Mouse (Mus musculus) midbrain, embryonic 11.5 days (tissue): ENCODE results near the gene H2-Q4. TPM values are rescaled to one million over a fixed set of nuclear protein-coding genes. Genes with fewer than 3 reads are reported as not detected.
"Not testable (repeated sequence)": the region's sequence is repeated elsewhere in the genome, so short reads cannot be mapped to it uniquely, and the experiment has no call there.

ENCODE experiments used
- ATAC-seq: fragments of 200-750 bp; cut with Nextera tagmentation; 2 replicates; pipeline ENCODE4 v1.8.0; 2017; ENCODE audit warnings: moderate TSS enrichment, moderate library complexity; ENCODE audit not compliant: low FRiP score
- DNase-seq: peaks from one replicate; pipeline ENCODE4 v3.0.0; 2015; ENCODE audit warnings: low spot score; ENCODE audit errors: missing footprints
- H3K27ac ChIP-seq: fragments of 300-500 bp; sonication (generic); 2 replicates; pipeline ENCODE4 v1.5.1; 2014; ENCODE audit warnings: low read depth, low read length
- H3K27me3 ChIP-seq: fragments of 300-500 bp; sonication (generic); 2 replicates; pipeline ENCODE4 v1.6.1; 2014; ENCODE audit warnings: mild to moderate bottlenecking, low read length, moderate library complexity, mixed read lengths; ENCODE audit not compliant: control insufficient read depth, insufficient read depth
- H3K36me3 ChIP-seq: fragments of 300-500 bp; sonication (generic); 2 replicates; pipeline ENCODE4 v1.6.1; 2014; ENCODE audit warnings: mild to moderate bottlenecking, low read length, moderate library complexity, mixed read lengths; ENCODE audit not compliant: control insufficient read depth, insufficient read depth
- H3K4me1 ChIP-seq: fragments of 300-500 bp; sonication (generic); 2 replicates; pipeline ENCODE4 v1.6.1; 2014; ENCODE audit warnings: low read length; ENCODE audit not compliant: control insufficient read depth, insufficient read depth
- H3K4me2 ChIP-seq: fragments of 300-500 bp; sonication (generic); 2 replicates; pipeline ENCODE4 v1.6.1; 2014; ENCODE audit warnings: mild to moderate bottlenecking, moderate library complexity
- H3K4me3 ChIP-seq: fragments of 300-500 bp; sonication (generic); 2 replicates; pipeline ENCODE4 v1.5.1; 2014; ENCODE audit warnings: low read depth, low read length
- H3K9ac ChIP-seq: fragments of 300-500 bp; sonication (generic); 2 replicates; pipeline ENCODE4 v1.6.1; 2014; ENCODE audit warnings: low read length
- H3K9me3 ChIP-seq: fragments of 300-500 bp; sonication (generic); 2 replicates; pipeline ENCODE4 v1.6.1; 2016; ENCODE audit warnings: low read length; ENCODE audit not compliant: control insufficient read depth
- WGBS: fragments of 180-500 bp; shearing (Covaris S2); extraction: QIAGEN DNeasy Blood & Tissue Kit; methylation state at CpG from one replicate; pipeline ENCODE4 v1.1.7; 2014; 5-methylcytosine and 5-hydroxymethylcytosine counted together
- polyA plus RNA-seq: library from polyadenylated mRNA; unstranded; fragments of >200 nt; fragmentation: Nextera tagmentation; extraction: Ambion mirVana; gene quantifications from 2 replicates; pipeline ENCODE4 v1.2.1, GENCODE M21; 2014

Gene H2-Q4
- polyA plus RNA-seq, 1 experiment from 2014 or later, result 2.5 TPM

- H3K27me3 ChIP-seq, result peaks cover 12% of the 10 kb centered on the region
- 7% methylated on average over 38 of the region's 38 CpGs for WGBS
- DNase-seq (peak; percentile 83), ATAC-seq (no peak)
- H3K9me3 ChIP-seq, result no peaks in the 10 kb centered on the region; the same call in 1 of the 2 replicates
- H3K36me3 ChIP-seq, result no peaks in the 10 kb centered on the region
- H3K27ac ChIP-seq, result no peak overlapping the region
- H3K4me2 ChIP-seq, result peak overlapping the region; percentile 66
- H3K4me1 ChIP-seq, result peaks cover 3% of the 10 kb centered on the region; the same call in 1 of the 2 replicates
- peak overlapping the region; percentile 31 for H3K4me3 ChIP-seq
- H3K9ac ChIP-seq, result no peak overlapping the region
Observed at GRCm38 (mm10) chr17:35358763-35359469, 20.5 kb upstream of the H2-Q4 start.

GRCm38 (mm10) chr17:35359470-35359862 is 20.0 kb upstream of the H2-Q4 start:
- ATAC-seq, result no peak
- peaks cover 12% of the 10 kb centered on the region for H3K27me3 ChIP-seq
- H3K9ac ChIP-seq, result no peak overlapping the region
- H3K27ac ChIP-seq, result no peak overlapping the region
- peak; percentile 83 for DNase-seq
- H3K4me1 ChIP-seq, result peaks cover 3% of the 10 kb centered on the region; the same call in 1 of the 2 replicates
- WGBS, result 21% methylated on average over 21 of the region's 21 CpGs
- no peaks in the 10 kb centered on the region for H3K36me3 ChIP-seq
- peak overlapping the region; percentile 66 for H3K4me2 ChIP-seq
- no peaks in the 10 kb centered on the region; the same call in 1 of the 2 replicates for H3K9me3 ChIP-seq
- peak overlapping the region; percentile 31 for H3K4me3 ChIP-seq

DNA sequence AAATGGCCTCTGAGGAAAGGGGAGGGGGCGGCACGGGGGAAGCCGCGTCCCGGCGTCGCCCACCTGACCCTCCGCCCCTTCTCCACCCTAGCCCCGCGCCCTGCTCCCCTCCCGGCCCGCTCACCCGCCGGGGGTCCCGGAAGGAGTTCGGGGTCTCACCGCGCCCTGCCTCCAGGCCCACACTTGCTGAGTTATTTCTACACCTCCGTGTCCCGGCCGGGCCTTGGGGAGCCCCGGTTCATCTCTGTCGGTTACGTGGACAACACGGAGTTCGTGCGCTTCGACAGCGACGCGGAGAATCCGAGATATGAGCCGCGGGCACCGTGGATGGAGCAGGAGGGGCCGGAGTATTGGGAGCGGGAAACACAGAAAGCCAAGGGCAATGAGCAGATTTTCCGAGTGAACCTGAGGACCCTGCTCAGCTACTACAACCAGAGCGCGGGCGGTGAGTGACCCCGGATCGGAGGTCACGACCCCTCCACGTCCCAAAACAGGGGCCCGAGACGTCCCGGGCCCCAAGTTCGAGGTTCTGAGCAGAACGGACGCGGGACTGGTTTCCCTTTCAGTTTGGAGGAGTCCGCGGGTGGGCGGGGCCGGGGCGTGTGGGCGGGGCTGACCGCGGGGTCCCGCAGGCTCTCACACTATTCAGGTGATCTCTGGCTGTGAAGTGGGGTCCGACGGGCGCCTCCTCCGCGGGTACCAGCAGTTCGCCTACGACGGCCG is 473 bp downstream of the H2-Q4 start:
- H3K4me3 ChIP-seq, result peak overlapping the region; percentile 51
- peaks cover 2% of the 10 kb centered on the region; the same call in 1 of the 2 replicates for H3K27me3 ChIP-seq
- under 1% methylated on average over 70 of the region's 70 CpGs for WGBS
- DNase-seq (peak; percentile 94), ATAC-seq (peak; percentile 68)
- no peak overlapping the region for H3K27ac ChIP-seq
- no peaks in the 10 kb centered on the region for H3K9me3 ChIP-seq
- peak overlapping the region; percentile 93 for H3K4me2 ChIP-seq
- H3K4me1 ChIP-seq, result peaks cover 3% of the 10 kb centered on the region; the same call in 1 of the 2 replicates
- peak overlapping the region; percentile 66 for H3K9ac ChIP-seq
- no peaks in the 10 kb centered on the region for H3K36me3 ChIP-seq

DNA sequence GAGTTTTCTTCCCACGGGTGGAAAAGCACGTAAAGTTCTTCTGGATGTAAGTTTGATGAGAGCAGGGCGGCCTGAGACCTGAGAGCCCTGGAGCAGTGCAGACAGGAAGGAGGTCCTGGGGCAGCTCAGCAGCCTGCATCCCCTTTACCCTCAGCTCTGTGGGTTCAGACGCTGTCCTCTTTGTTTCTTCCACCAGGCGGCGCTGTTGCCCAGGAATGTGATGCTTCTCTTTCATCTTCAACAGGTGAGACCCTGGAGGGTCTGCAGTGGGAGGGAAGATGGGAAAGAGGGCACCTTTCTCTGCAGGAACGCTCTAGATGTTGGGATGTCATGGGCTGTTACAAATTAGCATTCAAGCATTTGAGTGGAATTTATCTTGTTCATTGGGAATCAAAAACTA is 10.4 kb downstream of the H2-Q4 start:
- not testable (repeated sequence) for ATAC-seq, H3K9ac ChIP-seq, H3K4me3 ChIP-seq, H3K27ac ChIP-seq, H3K4me2 ChIP-seq, H3K27me3 ChIP-seq, H3K4me1 ChIP-seq, H3K36me3 ChIP-seq, H3K9me3 ChIP-seq
- WGBS, result 5% methylated on average over 7 of the region's 7 CpGs
- DNase-seq, result peak; percentile 90

DNA sequence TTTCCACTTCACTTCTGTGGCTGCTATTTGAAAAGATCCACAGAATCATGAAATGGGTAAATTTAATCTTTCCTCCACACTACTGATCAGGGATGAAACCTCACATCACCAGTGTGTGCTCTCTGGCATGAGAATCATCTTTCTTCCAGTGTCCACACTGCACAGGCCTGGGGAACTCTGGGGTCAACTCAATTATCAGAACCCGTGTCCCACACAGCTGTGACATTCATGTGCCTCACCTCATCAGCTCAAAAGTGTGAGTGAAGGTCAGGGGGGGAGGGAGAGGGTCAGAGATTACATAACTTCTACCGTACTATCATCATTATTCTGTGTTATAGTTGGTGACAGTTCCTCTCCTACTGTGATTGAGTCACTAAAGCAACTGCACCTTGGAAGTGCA is 13.3 kb downstream of the H2-Q4 start:
- not testable (repeated sequence) for DNase-seq, H3K36me3 ChIP-seq, H3K4me3 ChIP-seq, H3K4me1 ChIP-seq, H3K27ac ChIP-seq, H3K9ac ChIP-seq, H3K4me2 ChIP-seq, H3K27me3 ChIP-seq, ATAC-seq, H3K9me3 ChIP-seq
- WGBS, result 69% methylated on average over 2 of the region's 2 CpGs

DNA sequence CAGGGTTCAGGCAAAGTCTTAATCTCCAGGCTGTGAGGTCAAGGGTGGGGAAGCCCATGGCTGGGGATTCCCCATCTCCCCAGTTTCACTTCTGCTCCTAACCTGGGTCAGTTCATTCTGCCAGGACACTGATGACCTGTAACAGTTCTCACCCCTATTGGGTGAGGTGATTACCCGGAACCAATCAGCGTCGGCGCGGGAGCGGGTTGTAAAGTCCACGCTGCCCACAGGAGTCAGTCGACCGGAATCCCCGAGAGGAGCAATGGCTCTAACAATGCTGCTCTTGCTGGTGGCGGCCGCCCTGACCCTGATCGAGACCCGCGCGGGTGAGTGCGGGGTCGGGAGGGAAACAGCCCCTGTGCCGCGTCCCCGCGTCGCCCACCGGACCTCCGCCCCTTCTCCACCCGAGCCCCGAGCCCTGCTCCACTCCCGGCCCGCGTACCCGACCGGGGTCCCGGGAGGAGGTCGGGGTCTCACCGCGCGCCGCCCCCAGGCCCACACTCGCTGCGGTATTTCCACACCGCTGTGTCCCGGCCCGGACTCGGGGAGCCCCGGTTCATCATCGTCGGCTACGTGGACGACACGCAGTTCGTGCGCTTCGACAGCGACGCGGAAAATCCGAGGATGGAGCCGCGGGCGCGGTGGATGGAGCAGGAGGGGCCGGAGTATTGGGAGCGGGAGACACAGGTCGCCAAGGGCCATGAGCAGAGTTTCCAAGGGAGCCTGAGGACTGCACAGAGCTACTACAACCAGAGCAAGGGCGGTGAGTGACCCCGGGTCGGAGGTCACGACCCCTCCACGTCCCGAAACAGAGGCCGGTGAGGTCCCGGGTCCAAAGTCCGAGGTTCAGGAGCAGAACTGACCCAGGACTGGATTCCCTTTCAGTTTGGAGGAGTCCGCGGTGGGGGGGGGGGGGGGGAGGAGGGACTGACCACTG is 14.7 kb downstream of the H2-Q4 start:
- not testable (repeated sequence) for H3K27me3 ChIP-seq, H3K9me3 ChIP-seq, H3K36me3 ChIP-seq, H3K9ac ChIP-seq, H3K27ac ChIP-seq, H3K4me1 ChIP-seq
- peak overlapping the region; percentile 40 for H3K4me2 ChIP-seq
- ATAC-seq, result peak; percentile 78
- DNase-seq, result peak; percentile 83
- WGBS, result 4% methylated on average over 49 of the region's 75 CpGs
- peak overlapping the region; percentile 19; the same call in 1 of the 2 replicates for H3K4me3 ChIP-seq

GRCm38 (mm10) chr17:35396956-35397355 is 17.5 kb downstream of the H2-Q4 start:
- H3K9me3 ChIP-seq, H3K9ac ChIP-seq, H3K4me2 ChIP-seq, H3K4me1 ChIP-seq, H3K36me3 ChIP-seq, DNase-seq, H3K27ac ChIP-seq, H3K27me3 ChIP-seq, H3K4me3 ChIP-seq, ATAC-seq: not testable (repeated sequence)
- WGBS, result 92% methylated on average over 2 of the region's 2 CpGs

DNA sequence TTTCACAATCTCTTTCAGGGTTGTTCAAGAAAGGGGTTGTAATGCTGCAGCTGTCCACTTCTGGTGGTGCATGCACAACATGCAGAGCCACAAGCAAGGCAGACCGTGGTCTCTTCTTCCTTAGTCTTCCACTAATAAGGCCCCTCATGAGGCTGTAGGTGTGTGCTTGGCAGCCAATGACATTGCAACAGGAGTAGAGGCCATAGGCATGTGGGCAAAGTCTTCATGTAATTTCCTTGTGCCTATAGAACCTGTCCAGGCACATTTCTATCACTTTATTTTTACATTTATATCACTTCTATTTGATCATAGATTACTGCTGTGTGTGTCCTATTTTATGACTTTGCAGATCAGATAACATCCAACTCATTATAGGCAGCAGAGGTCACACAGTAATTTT is 33.6 kb downstream of the H2-Q4 start:
- WGBS, result no CpG with 5 or more reads among the region's 1 CpGs
- ATAC-seq, H3K4me1 ChIP-seq, H3K4me3 ChIP-seq, H3K9ac ChIP-seq, H3K9me3 ChIP-seq, DNase-seq, H3K27me3 ChIP-seq, H3K36me3 ChIP-seq, H3K4me2 ChIP-seq, H3K27ac ChIP-seq: not testable (repeated sequence)
